Mouse (Mus musculus) cortical plate, adult 2 months (tissue): ENCODE data around the gene Rapgef2. TPM values are rescaled to one million over a fixed set of nuclear protein-coding genes. Genes with fewer than 3 reads are reported as not detected.

Experiments used
- H3K27ac ChIP-seq: fragments of 200-500 bp; 2 replicates; pipeline ENCODE4 v1.5.1; 2012; ENCODE audit warnings: low read length, control low read depth, inconsistent platforms; ENCODE audit not compliant: insufficient read depth
- H3K4me1 ChIP-seq: fragments of 200-500 bp; 2 replicates; pipeline ENCODE4 v1.6.1; 2011; ENCODE audit warnings: low read length; ENCODE audit not compliant: control insufficient read depth, insufficient read depth
- H3K4me3 ChIP-seq: fragments of 200-500 bp; 2 replicates; pipeline ENCODE4 v1.5.1; 2011; ENCODE audit warnings: mild to moderate bottlenecking, low read length, control low read depth; ENCODE audit not compliant: insufficient read depth
- CTCF ChIP-seq: fragments of 200-500 bp; IDR thresholded peaks from 2 replicates; pipeline ENCODE4 v1.5.1; 2011; ENCODE audit warnings: mild to moderate bottlenecking, control low read depth, low read length; ENCODE audit not compliant: insufficient read depth; ENCODE audit errors: extremely low read depth
- POLR2A ChIP-seq: fragments of 200-500 bp; IDR thresholded peaks from 2 replicates; pipeline ENCODE4 v1.6.1; 2011; ENCODE audit warnings: mild to moderate bottlenecking, low read length, control low read depth; ENCODE audit not compliant: insufficient read depth; ENCODE audit errors: extremely low read depth
- polyA plus RNA-seq: library from polyadenylated mRNA; depleted of rRNA; stranded (reverse); fragments of >200 nt; gene quantifications from 2 replicates; pipeline ENCODE4 v1.2.3, GENCODE M21; 2012

Rapgef2 gene
- polyA plus RNA-seq, 1 experiment: 45.3 TPM

DNA sequence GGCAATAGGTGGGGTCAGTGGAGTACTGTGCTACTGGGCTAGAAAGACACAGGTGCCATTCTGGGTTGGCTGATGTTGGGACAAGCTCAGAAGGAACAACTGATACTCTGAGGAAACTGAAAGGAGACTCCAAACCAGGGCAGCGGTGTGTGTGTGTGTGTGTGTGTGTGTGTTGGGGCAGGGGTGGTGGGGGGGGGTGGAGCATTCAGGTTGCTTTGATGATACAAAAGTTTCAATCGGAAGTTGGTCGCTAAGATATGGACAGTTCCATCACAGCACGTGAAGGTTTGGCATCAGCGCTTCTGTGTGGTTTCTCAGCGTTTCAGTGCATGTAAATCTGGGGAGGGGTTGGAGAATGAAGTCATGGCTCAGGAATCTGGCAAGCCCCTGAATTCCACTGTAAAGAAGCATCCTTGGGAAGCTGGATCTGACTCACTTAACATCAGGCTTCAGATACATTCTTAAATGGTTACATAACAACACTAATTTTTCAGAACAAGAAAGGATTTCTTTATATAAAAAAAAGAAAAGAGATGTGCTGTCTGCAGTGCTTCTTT, 157.2 kb downstream of the Rapgef2 start:
- Histone ChIP-seq H3K27ac (no peak overlapping the region), H3K4me3 (no peak overlapping the region), H3K4me1 (peaks cover 3% of the 10 kb centered on the region)
- TF ChIP-seq POLR2A: no peak
- no peak for TF ChIP-seq CTCF

DNA sequence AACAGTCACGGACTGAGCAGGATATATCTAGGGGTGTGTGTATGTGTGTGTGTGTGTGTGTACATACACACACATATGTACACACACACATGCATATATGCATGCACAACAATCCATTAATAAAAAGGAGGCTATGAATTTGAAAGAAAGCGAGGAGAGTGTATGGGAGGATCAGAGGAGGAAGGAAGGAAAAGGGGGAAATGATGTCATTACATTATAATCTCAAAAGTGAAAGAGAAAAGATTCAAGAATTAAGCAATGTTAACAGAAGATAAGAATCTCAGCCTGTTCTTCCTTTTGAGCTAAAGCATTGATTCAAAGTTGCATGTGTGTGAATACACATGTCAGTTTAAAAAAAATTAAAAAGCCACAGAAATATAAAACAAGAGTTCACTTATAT, 158.5 kb downstream of the Rapgef2 start:
- TF ChIP-seq CTCF: no peak
- TF ChIP-seq POLR2A: no peak

DNA sequence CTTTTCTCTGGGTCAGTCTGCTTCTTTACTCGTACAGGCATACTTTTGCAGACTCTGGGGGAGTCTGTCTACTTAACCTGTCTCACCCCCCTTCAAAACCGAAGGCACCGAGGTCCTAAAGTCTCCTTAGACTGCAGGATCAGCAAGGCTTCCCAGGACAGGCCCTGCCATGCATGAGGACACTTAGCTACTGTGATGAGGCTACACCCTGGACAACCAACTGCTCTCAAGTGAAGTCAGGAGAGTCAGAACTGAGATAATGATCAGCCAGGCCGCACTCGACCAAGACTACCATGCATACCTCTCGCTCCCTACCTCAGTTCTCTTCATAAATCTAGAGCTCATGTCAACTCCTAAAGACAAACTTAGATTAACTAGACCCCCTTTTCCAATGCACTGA, 159.5 kb downstream of the Rapgef2 start:
- peaks cover 2% of the 10 kb centered on the region; the same call in 1 of the 2 replicates for H3K4me1 ChIP-seq
- TF ChIP-seq CTCF (no peak), POLR2A (no peak)
- H3K27ac ChIP-seq: no peak overlapping the region
- no peak overlapping the region for H3K4me3 ChIP-seq

More for the DNA sequence above, 158.5 kb downstream of the Rapgef2 start:
- H3K4me1 ChIP-seq: peaks cover 2% of the 10 kb centered on the region
- H3K27ac ChIP-seq: no peak overlapping the region
- no peak overlapping the region for H3K4me3 ChIP-seq

DNA sequence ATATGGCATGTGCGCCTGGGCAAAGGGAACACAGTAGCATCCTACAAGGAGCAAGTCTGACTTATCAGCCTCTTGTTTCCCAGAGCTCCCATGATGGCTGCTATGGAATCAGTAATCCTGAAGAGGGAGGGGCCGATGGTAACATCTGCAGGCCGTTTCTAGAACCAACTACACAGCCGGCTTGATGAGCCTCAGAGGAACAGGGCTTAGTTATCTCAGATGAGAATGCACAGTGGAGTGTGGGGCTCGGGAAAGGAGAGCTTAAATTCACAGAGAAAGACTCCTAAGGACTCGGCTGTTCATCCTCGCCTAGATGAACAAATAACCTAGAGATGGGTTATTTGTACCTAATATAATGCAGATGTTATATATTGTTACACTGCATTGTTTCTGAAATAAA, 164.9 kb downstream of the Rapgef2 start:
- Histone ChIP-seq H3K27ac (no peak overlapping the region), H3K4me1 (peaks cover 2% of the 10 kb centered on the region; the same call in 1 of the 2 replicates), H3K4me3 (no peak overlapping the region)
- no peak for TF ChIP-seq POLR2A
- no peak for TF ChIP-seq CTCF

DNA sequence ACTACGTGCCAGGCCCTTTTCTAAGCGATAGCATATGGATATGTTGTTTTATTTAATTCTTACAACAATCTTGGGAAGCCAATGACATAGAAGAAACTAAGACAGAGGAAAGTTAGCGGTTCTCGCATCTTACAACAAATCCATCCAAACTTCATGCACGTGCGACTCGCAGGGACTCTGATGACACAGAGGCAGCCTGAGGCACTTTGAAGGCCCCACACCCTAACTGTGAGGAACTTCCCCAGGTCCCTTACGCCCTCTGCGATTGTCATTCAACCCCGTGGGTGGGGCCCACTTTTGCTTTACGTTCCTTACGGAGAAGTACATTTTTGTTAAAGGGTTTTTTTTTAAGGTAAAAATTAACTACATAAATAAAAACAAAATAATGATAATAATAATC, 166.3 kb downstream of the Rapgef2 start:
- TF ChIP-seq CTCF (no peak), POLR2A (no peak)
- Histone ChIP-seq H3K4me1 (peaks cover 2% of the 10 kb centered on the region; the same call in 1 of the 2 replicates), H3K27ac (no peak overlapping the region), H3K4me3 (no peak overlapping the region)

DNA sequence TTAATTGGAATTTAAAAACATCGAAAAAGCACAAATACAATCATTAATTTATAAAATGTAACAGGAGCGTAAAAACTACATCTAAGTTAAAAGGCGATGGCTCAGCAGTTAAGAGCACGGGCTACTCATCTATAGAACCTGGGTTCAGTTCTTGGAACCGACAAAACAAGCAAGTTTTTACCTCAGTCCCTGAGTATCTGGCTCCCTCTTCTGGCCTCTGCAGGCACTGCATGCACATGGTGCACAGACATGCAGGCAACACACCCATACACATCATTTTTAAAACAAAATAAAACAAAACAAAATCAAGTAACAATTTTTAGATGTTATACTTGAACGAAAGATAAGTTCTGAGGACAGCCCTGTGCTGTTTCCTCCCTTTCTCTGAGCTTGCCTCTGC, 176.2 kb downstream of the Rapgef2 start:
- no peak for TF ChIP-seq POLR2A
- peak; percentile 38 for TF ChIP-seq CTCF
- 0 out of 2 replicates have a peak, but pooled peaks cover 2% of the 10 kb centered on the region for H3K4me1 ChIP-seq
- no peak overlapping the region for H3K27ac ChIP-seq
- H3K4me3 ChIP-seq: no peak overlapping the region

DNA sequence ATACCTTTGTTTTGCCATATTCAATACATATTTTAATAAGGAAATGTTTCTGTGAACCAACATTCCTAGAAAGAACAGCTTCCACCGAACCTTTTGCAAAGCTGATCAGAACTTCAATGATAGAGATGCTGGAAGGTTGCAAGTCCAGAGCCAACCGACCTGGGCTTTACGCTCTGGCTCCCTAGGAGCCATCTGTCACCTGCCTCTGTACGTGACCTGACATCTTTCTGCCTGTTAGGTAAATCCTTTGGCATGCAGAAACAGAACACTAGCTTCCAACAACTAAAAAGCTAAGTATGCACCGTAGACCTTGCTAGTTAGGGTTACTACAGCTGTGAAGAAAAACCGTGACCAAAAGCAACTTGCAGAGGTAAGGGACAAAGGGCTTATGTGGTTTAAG, 178.1 kb downstream of the Rapgef2 start:
- TF ChIP-seq CTCF: no peak
- TF ChIP-seq POLR2A: no peak

DNA sequence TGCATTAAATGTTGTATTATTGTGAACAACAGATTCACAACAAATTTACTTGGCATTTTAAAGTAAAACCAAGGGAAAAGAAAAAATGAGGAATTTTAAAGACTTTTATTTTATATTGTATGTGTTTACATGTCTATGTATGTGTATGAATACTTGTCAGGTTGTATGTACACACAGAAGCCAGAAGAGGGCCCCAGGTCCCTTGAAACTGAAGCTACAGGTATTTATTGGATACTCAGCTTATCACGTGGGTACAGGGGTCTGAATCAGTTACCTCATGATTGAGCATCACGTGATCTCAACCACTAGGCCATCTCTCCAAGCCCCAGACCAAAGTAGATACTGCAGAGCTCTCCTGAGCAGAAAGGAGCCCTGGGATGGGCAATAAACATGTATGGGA, 180.0 kb downstream of the Rapgef2 start:
- Histone ChIP-seq H3K27ac (no peak overlapping the region), H3K4me1 (peaks cover 4% of the 10 kb centered on the region; the same call in 1 of the 2 replicates), H3K4me3 (no peak overlapping the region)
- TF ChIP-seq POLR2A (no peak), CTCF (no peak)

More for the DNA sequence above, 178.1 kb downstream of the Rapgef2 start:
- Histone ChIP-seq H3K4me1 (0 out of 2 replicates have a peak, but pooled peaks cover 2% of the 10 kb centered on the region), H3K27ac (no peak overlapping the region; the same call in 1 of the 2 replicates), H3K4me3 (no peak overlapping the region)

DNA sequence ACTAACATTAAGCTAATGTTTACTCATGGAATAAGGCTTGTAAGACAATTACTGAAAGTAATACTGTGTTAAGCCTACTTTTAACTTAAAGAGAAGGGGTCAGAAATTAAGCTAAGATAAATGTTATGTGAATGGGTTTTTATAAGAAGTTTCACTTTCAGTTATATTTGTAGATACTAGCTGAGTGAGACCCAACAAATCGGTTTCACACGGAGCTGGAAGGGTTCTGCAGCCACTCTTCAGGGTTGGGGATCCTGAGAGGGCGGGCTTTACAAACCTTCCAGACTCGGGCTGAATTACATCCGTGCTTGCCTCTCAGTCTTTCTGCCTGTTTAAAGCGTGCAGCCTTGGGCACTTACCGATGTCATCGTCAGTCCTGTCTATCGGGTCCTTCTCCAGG, 182.7 kb downstream of the Rapgef2 start:
- no peak overlapping the region for H3K27ac ChIP-seq
- H3K4me1 ChIP-seq: peaks cover 4% of the 10 kb centered on the region; the same call in 1 of the 2 replicates
- no peak for TF ChIP-seq POLR2A
- no peak for TF ChIP-seq CTCF
- H3K4me3 ChIP-seq: no peak overlapping the region

DNA sequence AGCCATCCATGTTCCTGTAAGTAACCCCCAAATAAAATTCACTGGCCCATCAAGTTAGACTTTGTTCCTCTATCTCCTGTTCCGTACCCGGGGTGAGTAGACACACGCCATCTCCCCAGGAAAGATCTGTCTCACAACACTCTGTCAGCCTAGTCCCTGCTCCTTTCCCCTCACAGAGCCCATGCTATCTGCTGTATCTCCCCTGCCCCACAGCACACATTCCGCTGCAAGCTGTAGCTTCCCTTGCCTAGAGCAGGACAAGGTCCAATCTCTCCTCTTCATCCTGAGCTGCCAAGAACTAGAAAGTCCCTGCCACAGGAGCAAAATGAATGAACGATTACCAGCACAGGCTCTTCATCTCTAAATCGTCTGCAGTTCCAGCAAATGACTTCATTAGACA, 184.6 kb downstream of the Rapgef2 start:
- Histone ChIP-seq H3K4me3 (no peak overlapping the region), H3K27ac (no peak overlapping the region), H3K4me1 (peaks cover 4% of the 10 kb centered on the region; the same call in 1 of the 2 replicates)
- TF ChIP-seq POLR2A: no peak
- TF ChIP-seq CTCF: no peak
